Mouse (Mus musculus) liver, embryonic 14.5 days (tissue): Measurements from ENCODE around the gene Pfkfb4.

Source experiments
- CTCF ChIP-seq: IDR thresholded peaks from 2 replicates; pipeline ENCODE4 v1.5.1; 2016; ENCODE audit warnings: antibody characterized with exemption, low read depth, control low read depth
- EP300 ChIP-seq: IDR thresholded peaks from 2 replicates; pipeline ENCODE4 v1.6.1; 2016; ENCODE audit warnings: antibody characterized with exemption, low read depth

DNA sequence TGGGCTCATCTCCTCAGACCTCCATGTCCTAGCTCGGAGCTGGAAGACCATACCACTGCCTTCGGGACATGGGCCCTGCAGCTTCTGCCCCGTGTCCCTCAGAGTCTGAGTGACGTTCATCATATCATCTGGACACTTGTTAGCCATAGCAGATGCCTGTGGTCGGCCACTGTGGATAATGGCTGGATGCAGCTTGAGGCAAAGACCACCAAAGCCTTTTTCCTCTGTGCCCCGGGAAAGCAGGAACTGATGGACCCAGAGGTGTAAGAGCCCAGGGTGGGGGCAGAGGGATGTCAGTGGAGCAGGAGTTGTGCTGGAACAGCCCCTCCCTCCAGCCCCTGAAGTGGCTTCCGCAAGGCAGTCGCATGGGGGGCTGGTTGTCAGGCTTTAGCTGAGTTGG is 40.1 kb downstream of the Pfkfb4 start:
- no peak for TF ChIP-seq CTCF
- TF ChIP-seq EP300: no peak
